Mouse (Mus musculus) heart, adult 2 months (tissue): ENCODE data around the gene Acot8. TPM values are rescaled to one million over a fixed set of nuclear protein-coding genes. Genes with fewer than 3 reads are reported as not detected.
A peak's percentile ranks its signal among the peaks of the same experiment; 100 is the strongest.

ENCODE experiments used
- DNase-seq, 2 experiments: peaks; one replicate each; pipeline ENCODE4 v3.0.0; 2021
- H3K27ac ChIP-seq: fragments of 200-600 bp; 2 replicates; pipeline ENCODE4 v1.8.1; 2022
- H3K27me3 ChIP-seq: fragments of 200-500 bp; 2 replicates; pipeline ENCODE4 v1.6.1; 2012; ENCODE audit warnings: mild to moderate bottlenecking, low read length, inconsistent platforms, mixed read lengths; ENCODE audit not compliant: control insufficient read depth, insufficient read depth
- H3K36me3 ChIP-seq: fragments of 200-500 bp; 2 replicates; pipeline ENCODE4 v1.6.1; 2012; ENCODE audit warnings: low read length, inconsistent platforms; ENCODE audit not compliant: control insufficient read depth, insufficient read depth
- H3K4me1 ChIP-seq: fragments of 200-500 bp; 2 replicates; pipeline ENCODE4 v1.6.1; 2011; ENCODE audit warnings: low read length; ENCODE audit not compliant: control insufficient read depth, insufficient read depth
- H3K4me3 ChIP-seq: fragments of 200-600 bp; 2 replicates; pipeline ENCODE4 v1.8.1; 2022
- H3K79me2 ChIP-seq: fragments of 200-500 bp; replicated peaks from 2 replicates; pipeline ENCODE4 v1.6.1; 2012; ENCODE audit warnings: mild to moderate bottlenecking, inconsistent platforms, low read length, moderate library complexity, mixed read lengths; ENCODE audit not compliant: control insufficient read depth, insufficient read depth
- H3K9ac ChIP-seq: fragments of 200-500 bp; 2 replicates; pipeline ENCODE4 v1.6.1; 2012; ENCODE audit warnings: low read depth, mild to moderate bottlenecking, control low read depth, inconsistent platforms, low read length, mixed read lengths
- CTCF ChIP-seq: fragments of 200-600 bp; IDR thresholded peaks from 2 replicates; pipeline ENCODE4 v1.8.1; 2022; ENCODE audit warnings: antibody characterized with exemption, mild to moderate bottlenecking, moderate library complexity
- EP300 ChIP-seq: fragments of 200-500 bp; IDR thresholded peaks from 2 replicates; pipeline ENCODE4 v1.6.1; 2011; ENCODE audit warnings: low read depth, low read length, control low read depth; ENCODE audit not compliant: insufficient read depth
- POLR2A ChIP-seq: fragments of 200-500 bp; IDR thresholded peaks from 2 replicates; pipeline ENCODE4 v1.6.1; 2011; ENCODE audit warnings: mild to moderate bottlenecking, low read depth, low read length, control low read depth; ENCODE audit not compliant: insufficient read depth
- WGBS: fragments of 180-500 bp; shearing (Covaris S2); methylation state at CpG from one replicate; pipeline ENCODE4 v1.1.7; 2018; 5-methylcytosine and 5-hydroxymethylcytosine counted together
- intact Hi-C: fragments of 180-260 bp; cut with DNase I; formaldehyde crosslinking; loops from one replicate; pipeline ENCODE4 v1.15.1; 2025
- polyA plus RNA-seq: library from polyadenylated mRNA; depleted of rRNA; stranded (reverse); fragments of >200 nt; gene quantifications from 2 replicates; pipeline ENCODE4 v1.2.3, GENCODE M21; 2012; rRNA removed
- total RNA-seq, 2 experiments: library from RNA; stranded (reverse); gene quantifications; 2 replicates each; pipeline ENCODE4 v1.2.3; 2021

The Acot8 gene
- total and polyA plus RNA-seq, 3 experiments = 13.3 to 19.1 (median 14.0) TPM

DNA sequence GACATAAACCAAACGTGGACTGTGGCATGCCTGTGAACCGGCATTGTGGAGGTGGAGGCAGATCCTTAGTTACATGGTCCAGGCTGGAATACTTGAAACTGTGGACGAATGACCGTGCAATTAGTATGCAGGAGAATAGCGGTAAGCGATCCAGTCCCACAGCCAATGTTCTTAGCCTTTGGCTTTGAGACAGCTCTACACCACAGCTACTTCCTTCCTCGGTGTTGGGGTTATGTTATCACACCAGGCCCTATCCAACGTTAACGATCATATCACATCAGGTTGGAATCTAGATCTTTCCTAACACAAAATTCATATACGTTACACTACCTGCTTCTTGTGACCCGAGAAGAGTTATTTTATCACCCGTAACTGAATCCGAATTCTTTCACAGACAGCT lies 59.7 kb downstream of the Acot8 start:
- 55% methylated on average over 13 of the region's 13 CpGs for WGBS
- Histone ChIP-seq H3K4me3 (peak overlapping the region; percentile 91), H3K36me3 (no peaks in the 10 kb centered on the region), H3K27me3 (no peaks in the 10 kb centered on the region), H3K9ac (no peak overlapping the region), H3K27ac (no peak overlapping the region), H3K4me1 (peaks cover 5% of the 10 kb centered on the region), H3K79me2 (peaks cover 4% of the 10 kb centered on the region)
- TF ChIP-seq POLR2A (no peak), EP300 (no peak), CTCF (no peak)
- intact Hi-C loops = loop anchor here (5.0 kb wide), 1 partner anchor 42 kb away; the partner anchor contains the start of gene Snx21
- DNase-seq = no peak

Other genes with a start within 250 kb of the Acot8 start
- gene Wfdc2, start 242.5 kb downstream of the Acot8 start, total RNA-seq = 1 to 10 TPM in 1 of 2 experiments, under 1 TPM in 1; 0.43 to 1.3 TPM
- 0.50 and 78.4 TPM in 2 replicates for gene Wfdc2, start 242.5 kb downstream of the Acot8 start, polyA plus RNA-seq
- gene Spint3, start 231.4 kb downstream of the Acot8 start, total RNA-seq = not detected
- not detected in 2 replicates for gene Spint3, start 231.4 kb downstream of the Acot8 start, polyA plus RNA-seq
- under 1 TPM in 1 of 2 experiments, not detected in 1; 0.30 TPM for gene Wfdc6a, start 219.4 kb downstream of the Acot8 start, total RNA-seq
- 0.47 and 0.56 TPM in 2 replicates for gene Wfdc6a, start 219.4 kb downstream of the Acot8 start, polyA plus RNA-seq
- not detected for gene Eppin, start 211.3 kb downstream of the Acot8 start, total RNA-seq
- 0.16 TPM in 1 of 2 replicates, not detected in the other for gene Eppin, start 211.3 kb downstream of the Acot8 start, polyA plus RNA-seq
- not detected for gene Wfdc6b, start 191.4 kb downstream of the Acot8 start, total RNA-seq
- gene Wfdc6b, start 191.4 kb downstream of the Acot8 start, polyA plus RNA-seq = not detected in 2 replicates
- gene Wfdc8, start 191.3 kb downstream of the Acot8 start, total RNA-seq = not detected
- gene Wfdc8, start 191.3 kb downstream of the Acot8 start, polyA plus RNA-seq = not detected in 2 replicates
- gene Wfdc16, start 166.1 kb downstream of the Acot8 start, total RNA-seq = not detected
- not detected in 2 replicates for gene Wfdc16, start 166.1 kb downstream of the Acot8 start, polyA plus RNA-seq
- not detected for gene Wfdc10, start 148.8 kb downstream of the Acot8 start, total RNA-seq
- gene Wfdc10, start 148.8 kb downstream of the Acot8 start, polyA plus RNA-seq = not detected in 2 replicates
- not detected for gene Wfdc9, start 148.3 kb downstream of the Acot8 start, total RNA-seq
- gene Wfdc9, start 148.3 kb downstream of the Acot8 start, polyA plus RNA-seq = not detected in 2 replicates
- gene Wfdc11, start 130.8 kb downstream of the Acot8 start, total RNA-seq = not detected
- not detected in 2 replicates for gene Wfdc11, start 130.8 kb downstream of the Acot8 start, polyA plus RNA-seq
- gene Wfdc13, start 119.8 kb downstream of the Acot8 start, total RNA-seq = not detected
- 0.25 TPM in 1 of 2 replicates, not detected in the other for gene Wfdc13, start 119.8 kb downstream of the Acot8 start, polyA plus RNA-seq
- not detected for gene Spint4, start 106.4 kb downstream of the Acot8 start, total RNA-seq
- not detected in 2 replicates for gene Spint4, start 106.4 kb downstream of the Acot8 start, polyA plus RNA-seq
- gene Spint5, start 89.6 kb downstream of the Acot8 start, total RNA-seq = not detected
- not detected in 2 replicates for gene Spint5, start 89.6 kb downstream of the Acot8 start, polyA plus RNA-seq
- not detected for gene Wfdc3, start 59.0 kb downstream of the Acot8 start, total RNA-seq
- 0.31 and 0.50 TPM in 2 replicates for gene Wfdc3, start 59.0 kb downstream of the Acot8 start, polyA plus RNA-seq
- gene Dnttip1, start 58.9 kb downstream of the Acot8 start, total RNA-seq = 10 to 100 TPM; 21.8 to 21.9 TPM
- 15.0 and 15.9 TPM in 2 replicates for gene Dnttip1, start 58.9 kb downstream of the Acot8 start, polyA plus RNA-seq
- 1 to 10 TPM; 1.5 to 4.2 TPM for gene Ube2c, start 35.0 kb downstream of the Acot8 start, total RNA-seq
- 3.0 and 7.3 TPM in 2 replicates for gene Ube2c, start 35.0 kb downstream of the Acot8 start, polyA plus RNA-seq
- gene Tnnc2, start 24.9 kb downstream of the Acot8 start, total RNA-seq = under 1 TPM in 1 of 2 experiments, not detected in 1; 0.50 TPM
- gene Tnnc2, start 24.9 kb downstream of the Acot8 start, polyA plus RNA-seq = not detected in 2 replicates
- gene Snx21, start 19.1 kb downstream of the Acot8 start, total RNA-seq = 10 to 100 TPM; 21.2 to 30.3 TPM
- gene Snx21, start 19.1 kb downstream of the Acot8 start, polyA plus RNA-seq = 24.7 and 29.0 TPM in 2 replicates
- gene Zswim3, start 216 bp upstream of the Acot8 start, total RNA-seq = 1 to 10 TPM; 1.7 to 2.1 TPM
- 2.1 and 2.8 TPM in 2 replicates for gene Zswim3, start 216 bp upstream of the Acot8 start, polyA plus RNA-seq
- gene Zswim1, start 17.8 kb upstream of the Acot8 start, total RNA-seq = 1 to 10 TPM; 4.5 to 5.3 TPM
- 5.1 and 6.4 TPM in 2 replicates for gene Zswim1, start 17.8 kb upstream of the Acot8 start, polyA plus RNA-seq
- gene Spata25, start 23.7 kb upstream of the Acot8 start, total RNA-seq = under 1 TPM; 0.60 to 0.68 TPM
- gene Spata25, start 23.7 kb upstream of the Acot8 start, polyA plus RNA-seq = 0.23 TPM in 1 of 2 replicates, not detected in the other
- 10 to 100 TPM; 94.3 to 99.8 TPM for gene Ctsa, start 28.0 kb upstream of the Acot8 start, total RNA-seq
- gene Ctsa, start 28.0 kb upstream of the Acot8 start, polyA plus RNA-seq = 200 and 232 TPM in 2 replicates
- 10 to 100 TPM; 47.2 to 49.2 TPM for gene Neurl2, start 28.6 kb upstream of the Acot8 start, total RNA-seq
- gene Neurl2, start 28.6 kb upstream of the Acot8 start, polyA plus RNA-seq = 54.2 and 54.8 TPM in 2 replicates
- gene Pltp, start 52.8 kb upstream of the Acot8 start, total RNA-seq = 10 to 100 TPM; 33.8 to 36.1 TPM
- 57.4 and 71.2 TPM in 2 replicates for gene Pltp, start 52.8 kb upstream of the Acot8 start, polyA plus RNA-seq
- 10 to 100 TPM; 25.7 to 31.8 TPM for gene Pcif1, start 74.4 kb upstream of the Acot8 start, total RNA-seq
- 18.4 and 20.8 TPM in 2 replicates for gene Pcif1, start 74.4 kb upstream of the Acot8 start, polyA plus RNA-seq
- 1 to 10 TPM; 8.0 to 8.2 TPM for gene Zfp335, start 106.9 kb upstream of the Acot8 start, total RNA-seq
- gene Zfp335, start 106.9 kb upstream of the Acot8 start, polyA plus RNA-seq = 14.0 and 14.3 TPM in 2 replicates
- gene Mmp9, start 135.9 kb upstream of the Acot8 start, total RNA-seq = under 1 TPM; 0.93 to 0.99 TPM
- 3.5 and 5.1 TPM in 2 replicates for gene Mmp9, start 135.9 kb upstream of the Acot8 start, polyA plus RNA-seq
- gene Slc12a5, start 155.9 kb upstream of the Acot8 start, total RNA-seq = 1 to 10 TPM; 2.2 to 2.3 TPM
- gene Slc12a5, start 155.9 kb upstream of the Acot8 start, polyA plus RNA-seq = 1.5 TPM in 2 replicates
- gene Ncoa5, start 230.0 kb upstream of the Acot8 start, total RNA-seq = 10 to 100 TPM; 18.6 to 20.6 TPM
- 16.4 and 21.2 TPM in 2 replicates for gene Ncoa5, start 230.0 kb upstream of the Acot8 start, polyA plus RNA-seq